In the genomic region with DNA sequence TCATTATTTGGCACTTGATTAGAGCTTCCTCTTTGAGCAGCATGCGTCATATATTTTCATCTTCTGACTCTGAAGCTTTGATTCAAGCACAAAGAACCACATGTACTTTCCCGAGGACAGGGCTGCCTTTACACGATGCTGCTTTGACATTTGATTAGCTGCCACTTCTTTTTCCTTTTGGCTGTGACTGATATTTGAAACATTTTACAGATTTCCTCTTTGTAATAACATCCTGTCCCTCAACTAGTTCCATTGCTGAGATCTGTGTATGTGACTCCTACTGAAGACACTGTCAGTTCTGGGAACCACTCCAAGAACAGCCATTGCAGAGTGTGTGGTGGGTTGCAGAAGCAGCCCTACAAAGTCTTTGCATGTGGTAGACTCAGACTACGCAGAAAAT, we compare ENCODE assay signal across 8 mouse cellular contexts.
DNase-seq lines count a peak whose midpoint lies in the region; ATAC-seq and TF ChIP-seq lines count a peak whose summit lies in the region.

No protein-coding gene starts in this region.

- no peak overlapping the region for H3K9ac ChIP-seq in forebrain, embryonic 13.5 days
- H3K9ac ChIP-seq in forebrain, embryonic 12.5 days, result no peak overlapping the region
- H3K9ac ChIP-seq in heart, postnatal 0 days (replicated peaks; ENCODE audit: low read depth, low read length), result no peak overlapping the region
- H3K9ac ChIP-seq in midbrain, embryonic 15.5 days, result no peak overlapping the region

- H3K4me3 ChIP-seq in forebrain, embryonic 13.5 days, result no peak overlapping the region
- H3K4me3 ChIP-seq in forebrain, embryonic 12.5 days (replicated peaks), result no peak overlapping the region
- no peak overlapping the region for H3K4me3 ChIP-seq in heart, postnatal 0 days (ENCODE audit: low read depth, low read length)
- no peak overlapping the region for H3K4me3 ChIP-seq in midbrain, embryonic 15.5 days

- no peaks in the 10 kb centered on the region for H3K36me3 ChIP-seq in forebrain, embryonic 13.5 days (ENCODE audit: poor library complexity, severe bottlenecking)
- H3K36me3 ChIP-seq in forebrain, embryonic 12.5 days (replicated peaks), result no peaks in the 10 kb centered on the region
- no peaks in the 10 kb centered on the region for H3K36me3 ChIP-seq in heart, postnatal 0 days (replicated peaks; ENCODE audit: control insufficient read depth, insufficient read depth, low read length)
- no peaks in the 10 kb centered on the region for H3K36me3 ChIP-seq in midbrain, embryonic 15.5 days (replicated peaks)

- H3K9me3 ChIP-seq in forebrain, embryonic 13.5 days (replicated peaks), result no peaks in the 10 kb centered on the region
- H3K9me3 ChIP-seq in forebrain, embryonic 12.5 days, result no peaks in the 10 kb centered on the region
- no peaks in the 10 kb centered on the region for H3K9me3 ChIP-seq in heart, postnatal 0 days (replicated peaks; ENCODE audit: control insufficient read depth, low read length)
- no peaks in the 10 kb centered on the region for H3K9me3 ChIP-seq in midbrain, embryonic 15.5 days

- 73% methylated on average over 4 of the region's 4 CpGs for WGBS in forebrain, embryonic 13.5 days
- 78% methylated on average over 4 of the region's 4 CpGs for WGBS in forebrain, embryonic 12.5 days
- 47% methylated on average over 4 of the region's 4 CpGs for WGBS in heart, postnatal 0 days
- 75% methylated on average over 4 of the region's 4 CpGs for WGBS in midbrain, embryonic 15.5 days

- TF ChIP-seq CTCF in heart, postnatal 0 days (IDR thresholded peaks at IDR 0.05; ENCODE audit: low read depth), result no peak

- H3K27ac ChIP-seq in forebrain, embryonic 13.5 days, result no peak overlapping the region
- no peak overlapping the region for H3K27ac ChIP-seq in forebrain, embryonic 12.5 days
- no peak overlapping the region for H3K27ac ChIP-seq in heart, postnatal 0 days (ENCODE audit: low read depth)
- no peak overlapping the region for H3K27ac ChIP-seq in midbrain, embryonic 15.5 days

- no peak overlapping the region for H3K4me2 ChIP-seq in forebrain, embryonic 13.5 days
- H3K4me2 ChIP-seq in forebrain, embryonic 12.5 days, result no peak overlapping the region
- no peak overlapping the region for H3K4me2 ChIP-seq in heart, postnatal 0 days (ENCODE audit: low read depth, low read length)
- no peak overlapping the region for H3K4me2 ChIP-seq in midbrain, embryonic 15.5 days

- DNase-seq in 3T3-L1 (ENCODE audit: low read depth, low spot score), result peak; percentile 16
- DNase-seq in heart, postnatal 0 days (ENCODE audit: low spot score), result peak; percentile 50
- peak; percentile 26 to 44 for DNase-seq in left cerebral cortex, postnatal 36 days (ENCODE audit: low spot score in 2 of 2)
- no peak for DNase-seq in thymus, postnatal 25 days

- intact Hi-C loops in left cerebral cortex, postnatal 36 days (cut with DNase I), result loop anchor here (10.0 kb wide), 1 partner anchor 62 kb away; no protein-coding TSS in a partner anchor

- H3K4me1 ChIP-seq in forebrain, embryonic 13.5 days, result no peaks in the 10 kb centered on the region
- no peaks in the 10 kb centered on the region for H3K4me1 ChIP-seq in forebrain, embryonic 12.5 days
- H3K4me1 ChIP-seq in heart, postnatal 0 days (ENCODE audit: control insufficient read depth, insufficient read depth), result no peaks in the 10 kb centered on the region
- no peaks in the 10 kb centered on the region for H3K4me1 ChIP-seq in midbrain, embryonic 15.5 days

- ATAC-seq in forebrain, embryonic 13.5 days, result peak; percentile 81; the same call in 1 of the 2 replicates
- ATAC-seq in forebrain, embryonic 12.5 days (ENCODE audit: low FRiP score), result no peak
- ATAC-seq in heart, postnatal 0 days (ENCODE audit: insufficient read depth, low read depth), result peak; percentile 70
- ATAC-seq in CD4-positive, CD25-positive, alpha-beta regulatory T cell, adult 4 months, result no peak
- no peak for ATAC-seq in midbrain, embryonic 15.5 days (replicated peaks)

- 0 out of 2 replicates have a peak, but pooled peaks have one; percentile 45 for TF ChIP-seq EP300 in heart, postnatal 0 days (IDR thresholded peaks at IDR 0.05; ENCODE audit: low read depth)

- H3K27me3 ChIP-seq in forebrain, embryonic 13.5 days, result no peaks in the 10 kb centered on the region
- H3K27me3 ChIP-seq in forebrain, embryonic 12.5 days, result no peaks in the 10 kb centered on the region
- no peaks in the 10 kb centered on the region for H3K27me3 ChIP-seq in heart, postnatal 0 days (ENCODE audit: control insufficient read depth, insufficient read depth, low read length)
- H3K27me3 ChIP-seq in midbrain, embryonic 15.5 days (replicated peaks), result no peaks in the 10 kb centered on the region

Comparison
In these comparisons a context has a peak if more than half of its experiments do, and no peak if none do; other contexts are left out.
1. ATAC-seq: peak in forebrain, embryonic 13.5 days (single experiment) and heart, postnatal 0 days (single experiment); none in forebrain, embryonic 12.5 days (single experiment), CD4-positive, CD25-positive, alpha-beta regulatory T cell, adult 4 months (single experiment) and midbrain, embryonic 15.5 days (single experiment).